Mouse (Mus musculus): ENCODE data around the gene Hrh2. TPM values are rescaled to one million over a fixed set of nuclear protein-coding genes. Genes with fewer than 3 reads are reported as not detected.

Gene Hrh2
- total RNA-seq, 2 experiments from 2014 or later, result 15.3 to 15.5 TPM

DNA sequence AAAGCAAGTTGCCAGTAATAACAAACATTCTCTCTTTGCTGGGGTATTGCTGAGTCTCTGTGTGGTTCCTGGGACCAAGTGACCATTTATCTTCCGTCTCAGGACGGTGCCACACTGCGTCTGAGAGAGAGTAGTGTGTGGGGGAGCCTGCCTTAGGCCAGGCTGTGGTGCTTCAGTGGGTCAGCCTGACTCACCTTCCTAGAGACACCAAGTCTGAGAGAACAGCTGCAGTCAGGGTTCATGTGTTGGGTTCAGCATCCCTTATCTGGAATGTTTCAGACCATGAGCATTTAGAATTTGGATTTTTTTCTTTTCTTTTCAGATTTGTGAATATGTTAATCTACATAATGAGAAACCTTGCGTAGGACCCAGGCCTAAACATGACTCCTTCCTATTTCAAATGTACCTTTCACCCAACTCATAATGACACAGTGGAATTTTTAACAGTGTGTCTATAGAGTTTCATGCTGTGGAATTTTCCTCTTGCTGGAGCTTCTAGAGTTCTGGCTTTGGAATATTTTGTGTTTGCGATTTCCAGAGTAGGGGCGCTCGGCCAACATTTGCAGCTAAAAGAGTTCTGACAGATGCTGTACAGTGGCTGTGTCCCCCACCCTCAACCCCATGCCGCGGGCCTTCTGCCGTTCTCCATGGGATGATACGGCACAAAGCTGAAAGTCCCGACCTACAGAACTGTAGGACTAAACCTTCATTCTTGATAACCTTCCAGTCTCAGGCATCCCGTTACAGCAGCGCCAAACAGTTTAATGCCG is 71.0 kb downstream of the Hrh2 start:
- DNase-seq (ENCODE audit: low spot score in 2 of 2), result peak in 1 of 2 experiments; percentile 63

DNA sequence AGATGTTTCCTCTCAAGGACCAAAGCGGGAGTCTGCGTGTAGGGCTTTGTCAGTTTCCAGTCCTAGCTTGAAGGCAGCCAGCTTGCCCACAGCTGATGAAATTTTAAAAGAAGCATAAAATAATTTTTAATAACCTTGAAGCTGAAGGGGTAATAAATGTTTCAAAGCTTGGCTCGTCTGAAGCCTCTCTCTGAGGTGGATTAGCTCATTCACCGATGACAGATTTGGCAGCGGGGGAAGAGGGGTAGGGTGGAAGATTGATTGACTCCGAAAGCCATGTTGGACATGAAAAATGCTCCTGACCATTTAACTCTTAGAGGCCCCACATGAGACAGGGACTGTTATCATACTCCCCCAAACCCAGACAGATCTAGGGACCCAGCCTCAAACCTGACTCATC is 71.7 kb downstream of the Hrh2 start:
- no peak for DNase-seq (ENCODE audit: low spot score in 2 of 2)

DNA sequence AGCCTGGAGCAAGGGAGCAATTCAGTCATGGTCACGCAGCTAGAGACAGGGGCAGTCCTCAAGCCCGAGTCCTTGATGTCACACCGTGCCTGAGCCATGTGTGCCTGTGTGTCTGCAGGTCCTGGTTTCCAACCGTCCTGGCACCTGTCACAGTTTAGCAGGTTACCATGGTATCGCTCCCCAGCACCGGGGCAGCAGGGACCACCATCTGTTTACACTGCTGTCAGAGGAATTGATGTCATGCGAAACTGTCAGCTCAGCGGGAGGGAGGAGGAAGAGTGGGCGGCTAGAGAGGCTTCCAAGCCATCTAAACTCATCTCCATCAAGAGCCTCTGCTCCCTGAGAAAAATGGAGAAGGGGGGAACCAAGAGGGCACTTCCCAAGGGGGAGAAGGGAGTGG is 74.5 kb downstream of the Hrh2 start:
- DNase-seq (ENCODE audit: low spot score in 2 of 2), result peak in 1 of 2 experiments; percentile 44

DNA sequence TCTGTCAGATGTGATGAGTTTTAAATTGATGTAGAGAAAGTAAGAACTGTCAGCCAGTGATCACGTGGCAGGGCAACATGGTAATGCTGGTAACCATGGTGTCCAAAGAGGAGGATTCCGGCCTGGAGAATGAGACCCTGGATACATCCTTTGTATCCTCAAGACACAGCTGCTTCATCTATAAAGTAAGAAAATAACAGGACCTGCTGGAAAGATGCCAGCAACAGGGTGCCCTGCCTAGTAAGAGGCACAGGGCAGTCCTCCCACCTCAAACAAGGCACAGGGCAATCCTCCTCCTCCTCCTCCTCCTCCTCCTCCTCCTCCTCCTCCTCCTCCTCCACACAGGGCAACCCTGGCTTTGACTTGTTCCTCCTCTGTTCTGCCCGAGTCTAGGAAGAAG is 77.2 kb downstream of the Hrh2 start:
- no peak for DNase-seq (ENCODE audit: low spot score in 2 of 2)

DNA sequence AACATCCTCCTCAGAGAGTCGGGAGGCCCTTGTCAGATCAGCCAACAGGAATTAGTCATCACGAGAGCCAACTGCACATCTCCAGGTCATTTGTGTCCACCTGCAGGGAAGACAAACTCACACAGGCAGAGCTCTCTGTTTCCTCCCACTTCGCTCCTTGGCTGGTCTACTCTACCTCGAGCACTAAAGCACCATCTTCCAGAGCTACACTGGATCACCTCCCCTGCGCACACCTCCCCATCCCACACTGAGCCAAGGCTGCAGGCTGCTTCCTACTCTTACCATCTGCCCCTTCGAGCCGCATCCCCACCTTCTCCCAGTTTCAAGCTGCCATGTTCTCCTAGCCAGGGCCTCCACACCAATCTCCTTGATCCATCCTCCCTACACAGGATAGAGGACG is 77.7 kb downstream of the Hrh2 start:
- DNase-seq (ENCODE audit: low spot score in 2 of 2), result peak; percentile 70 to 87

DNA sequence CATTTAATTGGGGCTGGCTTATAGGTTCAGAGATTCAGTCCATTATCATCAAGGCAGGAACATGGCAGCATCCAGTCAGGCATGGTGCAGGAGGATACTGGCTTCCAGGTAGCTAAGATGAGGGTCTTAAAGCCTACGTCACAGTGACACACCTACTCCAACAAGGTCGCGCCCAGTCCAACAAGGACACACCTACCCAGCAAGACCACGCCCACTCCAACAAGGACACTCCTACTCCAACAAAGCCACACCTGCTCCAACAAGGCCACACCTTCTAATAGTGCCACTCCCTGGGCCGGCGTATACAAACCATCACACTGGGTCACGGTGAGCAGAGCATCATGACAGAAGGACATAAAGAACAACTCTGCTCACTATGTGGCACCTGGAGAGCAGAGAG is 80.1 kb downstream of the Hrh2 start:
- DNase-seq (ENCODE audit: low spot score in 2 of 2), result no peak

DNA sequence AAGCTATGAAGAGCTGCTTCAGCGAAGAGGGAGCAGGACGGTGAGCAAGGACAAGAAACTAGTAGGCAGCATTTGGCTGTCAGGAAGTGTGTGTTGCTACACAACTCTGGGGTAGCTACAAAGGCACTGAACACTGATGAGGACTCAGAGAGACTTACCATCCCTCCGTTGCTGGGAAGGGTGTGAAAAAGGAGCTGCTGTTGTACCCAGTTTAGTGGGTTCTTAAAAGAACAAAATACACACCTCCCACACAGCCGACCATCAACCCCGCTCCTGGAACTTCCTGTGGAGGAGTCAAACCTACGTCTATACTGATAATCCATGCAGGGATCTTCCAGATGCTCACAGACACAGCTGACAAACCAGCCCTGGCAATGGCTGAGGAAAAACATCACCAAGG is 85.5 kb downstream of the Hrh2 start:
- DNase-seq (ENCODE audit: low spot score in 2 of 2), result peak; percentile 58 to 73

DNA sequence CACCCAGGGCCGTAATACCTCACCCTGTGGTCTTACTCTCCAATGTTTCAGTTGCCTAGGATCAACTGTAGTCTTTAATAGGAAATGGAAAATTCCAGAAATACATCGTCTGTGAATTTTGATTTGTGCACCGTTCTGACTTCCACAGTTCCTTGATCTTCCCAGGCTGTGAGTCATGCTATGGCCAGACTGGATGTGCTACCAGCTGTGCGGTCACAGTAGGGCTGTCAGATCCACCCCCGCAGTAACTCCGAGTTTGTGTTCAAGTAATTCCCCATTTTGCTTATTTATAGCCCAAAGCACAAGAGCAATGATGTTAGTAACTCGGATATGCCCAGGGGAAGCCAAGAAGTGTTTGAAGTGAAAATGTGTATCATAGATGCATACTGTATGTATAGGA is 88.4 kb downstream of the Hrh2 start:
- DNase-seq (ENCODE audit: low spot score in 2 of 2), result peak in 1 of 2 experiments; percentile 53

DNA sequence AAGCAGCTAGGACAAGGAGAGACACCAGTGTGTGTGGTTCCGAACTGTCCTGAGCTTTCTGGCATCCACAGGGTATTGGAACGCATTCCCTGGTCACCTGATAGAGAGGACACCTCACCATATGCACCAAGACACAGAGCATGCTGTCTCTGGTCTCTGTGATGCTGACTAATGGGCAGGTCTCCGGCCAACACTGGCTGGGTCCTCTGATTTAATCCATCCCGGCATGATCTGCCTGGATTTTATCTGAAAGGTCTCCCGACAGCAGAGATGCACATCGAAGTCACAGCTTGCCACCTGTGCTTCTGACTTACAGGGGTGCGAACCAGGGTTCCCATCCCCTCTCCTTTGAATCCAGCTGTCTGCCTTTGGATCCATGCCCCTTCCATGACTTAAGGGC is 89.2 kb downstream of the Hrh2 start:
- DNase-seq (ENCODE audit: low spot score in 2 of 2), result no peak

DNA sequence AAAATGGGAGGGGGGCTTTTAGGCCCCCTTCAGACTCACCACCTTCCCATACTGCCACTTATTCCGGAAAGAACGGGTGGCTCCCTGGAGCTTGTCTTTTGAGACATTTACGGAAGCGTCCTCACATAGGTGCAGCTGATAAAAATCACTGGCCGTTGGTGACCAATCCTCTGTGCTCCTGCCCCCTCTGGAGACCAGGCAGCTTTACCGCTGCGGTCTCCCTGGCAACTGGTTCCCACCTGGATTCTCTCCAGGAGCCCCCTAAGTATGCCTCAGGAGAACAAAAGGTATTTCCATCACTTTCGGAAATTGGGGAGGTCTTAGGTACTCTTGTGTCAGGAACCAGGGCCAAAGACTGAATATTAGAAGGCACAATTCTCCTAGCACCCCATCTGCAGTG is 89.7 kb downstream of the Hrh2 start:
- DNase-seq (ENCODE audit: low spot score in 2 of 2), result no peak

DNA sequence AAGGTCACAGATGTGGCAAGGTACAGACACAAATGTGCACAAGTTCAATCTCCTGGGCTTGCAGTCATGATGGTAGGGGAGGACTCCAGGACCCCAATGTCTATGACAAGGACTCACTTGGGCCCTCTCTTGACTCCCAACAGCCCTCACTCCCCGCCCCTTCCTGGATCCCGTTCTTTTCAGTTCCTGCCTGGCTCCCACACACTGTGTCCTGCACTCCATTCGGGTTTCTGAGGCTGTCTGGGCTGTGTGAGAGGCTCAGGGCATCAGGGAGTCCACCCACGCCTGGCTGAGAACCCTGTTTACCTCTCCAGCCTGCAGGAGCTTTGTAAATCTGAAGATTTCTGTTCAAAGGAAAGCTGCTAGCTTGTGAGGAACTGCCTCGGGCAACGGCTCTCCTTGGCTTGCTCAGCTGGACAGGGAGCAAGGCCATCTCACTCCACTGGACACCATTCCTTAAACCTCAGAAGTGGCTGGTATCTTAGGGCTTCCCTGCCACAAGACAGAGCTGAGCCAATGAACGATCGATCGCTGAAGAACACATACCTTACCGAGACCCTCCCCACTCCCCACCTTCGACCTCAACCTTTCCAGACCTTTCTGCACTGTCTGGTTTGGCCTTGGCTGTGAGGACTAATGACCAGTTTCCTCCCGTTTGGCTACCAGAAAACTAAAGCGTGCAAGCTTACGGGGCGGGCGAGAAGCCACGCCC is 90.4 kb downstream of the Hrh2 start:
- no peak for DNase-seq (ENCODE audit: low spot score in 2 of 2)

DNA sequence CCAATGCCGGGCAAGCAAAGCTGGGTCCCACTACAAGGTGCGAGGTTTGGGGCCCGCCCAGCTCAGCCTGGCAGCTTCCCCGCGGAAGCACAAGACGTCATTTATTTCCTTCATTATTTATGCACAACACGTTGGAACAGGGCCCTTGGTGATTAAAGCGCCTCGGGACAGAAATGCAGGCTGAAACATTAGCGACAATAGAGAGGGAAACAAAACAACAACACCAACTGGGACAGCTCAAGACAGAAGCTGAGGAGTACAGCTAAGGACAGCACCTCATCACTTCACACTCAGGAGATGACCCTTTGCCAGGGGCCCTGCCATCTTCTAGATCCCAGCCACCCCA is 90.9 kb downstream of the Hrh2 start:
- no peak for DNase-seq (ENCODE audit: low spot score in 2 of 2)

Other genes starting within 250 kb of the Hrh2 start
- 10 to 100 TPM; 38.5 to 52.1 TPM for gene Drd1, start 136.4 kb upstream of the Hrh2 start, total RNA-seq (2021)
- 10 to 100 TPM; 47.3 to 50.5 TPM for gene Sfxn1, start 120.3 kb upstream of the Hrh2 start, total RNA-seq (2021)
- gene Cplx2, start 179.2 kb downstream of the Hrh2 start, total RNA-seq (2021), result 100 to 1,000 TPM; 791 to 833 TPM

All from left cerebral cortex, adult 18-20 months (tissue).